Mouse (Mus musculus): ENCODE measurements around the gene Anapc2. TPM values are rescaled to one million over a fixed set of nuclear protein-coding genes. Genes with fewer than 3 reads are reported as not detected.
A peak's percentile ranks its signal among the peaks of the same experiment; 100 is the strongest.

Anapc2 gene
- polyA plus RNA-seq, 1 experiment from 2014 or later, result 128 TPM

GRCm38 (mm10) chr2:25262795-25263622 lies 9.3 kb upstream of the Anapc2 start:
- Histone ChIP-seq H3K9ac (ENCODE audit: low read length) (peak overlapping the region; percentile 49), H3K27ac (ENCODE audit: low read depth, low read length) (peak overlapping the region; percentile 4; the same call in 1 of the 2 replicates), H3K9me3 (ENCODE audit: control insufficient read depth, low read length) (no peaks in the 10 kb centered on the region), H3K36me3 (ENCODE audit: control insufficient read depth, insufficient read depth, low read length) (no peaks in the 10 kb centered on the region), H3K4me3 (ENCODE audit: low read depth, low read length) (peak overlapping the region; percentile 79), H3K27me3 (ENCODE audit: control insufficient read depth, insufficient read depth, low read length) (peaks cover 15% of the 10 kb centered on the region), H3K4me1 (ENCODE audit: control insufficient read depth, insufficient read depth, low read length) (peaks cover 14% of the 10 kb centered on the region; the same call in 1 of the 2 replicates), H3K4me2 (ENCODE audit: low read depth) (peak overlapping the region; percentile 98)
- WGBS, result under 1% methylated on average over 82 of the region's 82 CpGs
- ATAC-seq (ENCODE audit: insufficient read depth, low FRiP score, low TSS enrichment) (peak; percentile 17), DNase-seq (ENCODE audit: low spot score) (peak; percentile 60)

GRCm38 (mm10) chr2:25263623-25264285 lies 8.5 kb upstream of the Anapc2 start:
- no peak for DNase-seq (ENCODE audit: low spot score)
- H3K4me1 ChIP-seq (ENCODE audit: control insufficient read depth, insufficient read depth, low read length), result peaks cover 14% of the 10 kb centered on the region; the same call in 1 of the 2 replicates
- H3K4me3 ChIP-seq (ENCODE audit: low read depth, low read length), result peak overlapping the region; percentile 79
- ATAC-seq (ENCODE audit: insufficient read depth, low FRiP score, low TSS enrichment), result no peak
- H3K4me2 ChIP-seq (ENCODE audit: low read depth), result peak overlapping the region; percentile 98
- H3K9ac ChIP-seq (ENCODE audit: low read length), result peak overlapping the region; percentile 49
- no peaks in the 10 kb centered on the region for H3K36me3 ChIP-seq (ENCODE audit: control insufficient read depth, insufficient read depth, low read length)
- peaks cover 15% of the 10 kb centered on the region for H3K27me3 ChIP-seq (ENCODE audit: control insufficient read depth, insufficient read depth, low read length)
- 21% methylated on average over 12 of the region's 12 CpGs for WGBS
- no peaks in the 10 kb centered on the region for H3K9me3 ChIP-seq (ENCODE audit: control insufficient read depth, low read length)
- H3K27ac ChIP-seq (ENCODE audit: low read depth, low read length), result no peak overlapping the region

- Histone ChIP-seq H3K36me3 (ENCODE audit: control insufficient read depth, insufficient read depth, low read length) (no peaks in the 10 kb centered on the region), H3K4me1 (ENCODE audit: control insufficient read depth, insufficient read depth, low read length) (peaks cover 14% of the 10 kb centered on the region; the same call in 1 of the 2 replicates), H3K9ac (ENCODE audit: low read length) (no peak overlapping the region), H3K27me3 (ENCODE audit: control insufficient read depth, insufficient read depth, low read length) (peaks cover 15% of the 10 kb centered on the region), H3K4me3 (ENCODE audit: low read depth, low read length) (0 out of 2 replicates have a peak overlapping the region, but pooled peaks have one; percentile 79), H3K9me3 (ENCODE audit: control insufficient read depth, low read length) (no peaks in the 10 kb centered on the region), H3K4me2 (ENCODE audit: low read depth) (peak overlapping the region; percentile 98; the same call in 1 of the 2 replicates), H3K27ac (ENCODE audit: low read depth, low read length) (no peak overlapping the region)
- ATAC-seq (ENCODE audit: insufficient read depth, low FRiP score, low TSS enrichment), result no peak
- 77% methylated on average over 5 of the region's 5 CpGs for WGBS
- DNase-seq (ENCODE audit: low spot score), result no peak
Observed at GRCm38 (mm10) chr2:25264286-25264660, 8.0 kb upstream of the Anapc2 start.

- Histone ChIP-seq H3K27me3 (ENCODE audit: control insufficient read depth, insufficient read depth, low read length) (peaks cover 15% of the 10 kb centered on the region), H3K4me3 (ENCODE audit: low read depth, low read length) (no peak overlapping the region), H3K27ac (ENCODE audit: low read depth, low read length) (no peak overlapping the region), H3K9me3 (ENCODE audit: control insufficient read depth, low read length) (no peaks in the 10 kb centered on the region), H3K4me1 (ENCODE audit: control insufficient read depth, insufficient read depth, low read length) (peaks cover 14% of the 10 kb centered on the region; the same call in 1 of the 2 replicates), H3K4me2 (ENCODE audit: low read depth) (no peak overlapping the region), H3K9ac (ENCODE audit: low read length) (no peak overlapping the region), H3K36me3 (ENCODE audit: control insufficient read depth, insufficient read depth, low read length) (no peaks in the 10 kb centered on the region)
- DNase-seq (ENCODE audit: low spot score) (no peak), ATAC-seq (ENCODE audit: insufficient read depth, low FRiP score, low TSS enrichment) (no peak)
- WGBS, result 64% methylated on average over 3 of the region's 3 CpGs
Observed at GRCm38 (mm10) chr2:25264851-25265250, 7.4 kb upstream of the Anapc2 start.

- H3K4me3 ChIP-seq (ENCODE audit: low read depth, low read length), result no peak overlapping the region
Observed at GRCm38 (mm10) chr2:25265897-25266656, 6.2 kb upstream of the Anapc2 start.

GRCm38 (mm10) chr2:25266720-25267119 lies 5.6 kb upstream of the Anapc2 start:
- 48% methylated on average over 2 of the region's 2 CpGs for WGBS
- Histone ChIP-seq H3K27me3 (ENCODE audit: control insufficient read depth, insufficient read depth, low read length) (peaks cover 15% of the 10 kb centered on the region), H3K4me3 (ENCODE audit: low read depth, low read length) (no peak overlapping the region), H3K4me2 (ENCODE audit: low read depth) (no peak overlapping the region), H3K27ac (ENCODE audit: low read depth, low read length) (no peak overlapping the region), H3K36me3 (ENCODE audit: control insufficient read depth, insufficient read depth, low read length) (no peaks in the 10 kb centered on the region), H3K9me3 (ENCODE audit: control insufficient read depth, low read length) (no peaks in the 10 kb centered on the region), H3K4me1 (ENCODE audit: control insufficient read depth, insufficient read depth, low read length) (peaks cover 24% of the 10 kb centered on the region), H3K9ac (ENCODE audit: low read length) (no peak overlapping the region)
- DNase-seq (ENCODE audit: low spot score), result no peak
- no peak for ATAC-seq (ENCODE audit: insufficient read depth, low FRiP score, low TSS enrichment)

More at GRCm38 (mm10) chr2:25265897-25266656, 6.2 kb upstream of the Anapc2 start:
- DNase-seq (ENCODE audit: low spot score) (no peak), ATAC-seq (ENCODE audit: insufficient read depth, low FRiP score, low TSS enrichment) (no peak)
- Histone ChIP-seq H3K27ac (ENCODE audit: low read depth, low read length) (no peak overlapping the region), H3K9ac (ENCODE audit: low read length) (no peak overlapping the region), H3K9me3 (ENCODE audit: control insufficient read depth, low read length) (no peaks in the 10 kb centered on the region), H3K36me3 (ENCODE audit: control insufficient read depth, insufficient read depth, low read length) (no peaks in the 10 kb centered on the region), H3K4me1 (ENCODE audit: control insufficient read depth, insufficient read depth, low read length) (peaks cover 18% of the 10 kb centered on the region), H3K27me3 (ENCODE audit: control insufficient read depth, insufficient read depth, low read length) (peaks cover 15% of the 10 kb centered on the region), H3K4me2 (ENCODE audit: low read depth) (0 out of 2 replicates have a peak overlapping the region, but pooled peaks have one; percentile 10)
- WGBS, result 71% methylated on average over 6 of the region's 6 CpGs

- no peak overlapping the region for H3K27ac ChIP-seq (ENCODE audit: low read depth, low read length)
Observed at GRCm38 (mm10) chr2:25267241-25267640, 5.0 kb upstream of the Anapc2 start.

GRCm38 (mm10) chr2:25267746-25268309 lies 4.5 kb upstream of the Anapc2 start:
- Histone ChIP-seq H3K9me3 (ENCODE audit: control insufficient read depth, low read length) (no peaks in the 10 kb centered on the region), H3K4me1 (ENCODE audit: control insufficient read depth, insufficient read depth, low read length) (peaks cover 24% of the 10 kb centered on the region), H3K36me3 (ENCODE audit: control insufficient read depth, insufficient read depth, low read length) (no peaks in the 10 kb centered on the region), H3K27ac (ENCODE audit: low read depth, low read length) (no peak overlapping the region), H3K9ac (ENCODE audit: low read length) (no peak overlapping the region), H3K27me3 (ENCODE audit: control insufficient read depth, insufficient read depth, low read length) (peaks cover 15% of the 10 kb centered on the region), H3K4me3 (ENCODE audit: low read depth, low read length) (no peak overlapping the region), H3K4me2 (ENCODE audit: low read depth) (no peak overlapping the region)
- DNase-seq (ENCODE audit: low spot score) (no peak), ATAC-seq (ENCODE audit: insufficient read depth, low FRiP score, low TSS enrichment) (no peak)
- 80% methylated on average over 4 of the region's 4 CpGs for WGBS

More at GRCm38 (mm10) chr2:25267241-25267640, 5.0 kb upstream of the Anapc2 start:
- no peaks in the 10 kb centered on the region for H3K36me3 ChIP-seq (ENCODE audit: control insufficient read depth, insufficient read depth, low read length)
- DNase-seq (ENCODE audit: low spot score) (no peak), ATAC-seq (ENCODE audit: insufficient read depth, low FRiP score, low TSS enrichment) (no peak)
- peaks cover 15% of the 10 kb centered on the region for H3K27me3 ChIP-seq (ENCODE audit: control insufficient read depth, insufficient read depth, low read length)
- no peak overlapping the region for H3K4me2 ChIP-seq (ENCODE audit: low read depth)
- H3K9me3 ChIP-seq (ENCODE audit: control insufficient read depth, low read length), result no peaks in the 10 kb centered on the region
- no peak overlapping the region for H3K4me3 ChIP-seq (ENCODE audit: low read depth, low read length)
- H3K9ac ChIP-seq (ENCODE audit: low read length), result no peak overlapping the region
- H3K4me1 ChIP-seq (ENCODE audit: control insufficient read depth, insufficient read depth, low read length), result peaks cover 24% of the 10 kb centered on the region
